Mouse (Mus musculus) heart, embryonic 13.5 days (tissue): ENCODE measurements around the gene Fmnl3. TPM values are rescaled to one million over a fixed set of nuclear protein-coding genes. Genes with fewer than 3 reads are reported as not detected.

Source experiments
- ATAC-seq: fragments of 200-750 bp; cut with Nextera tagmentation; 2 replicates; pipeline ENCODE4 v1.8.0; 2017; ENCODE audit warnings: moderate TSS enrichment; ENCODE audit not compliant: insufficient number of reproducible peaks, low FRiP score, low TSS enrichment; ENCODE audit errors: extremely low read depth
- H3K27ac ChIP-seq: fragments of 300-500 bp; sonication (generic); replicated peaks from 2 replicates; pipeline ENCODE4 v1.5.1; 2015; ENCODE audit warnings: moderate library complexity, mild to moderate bottlenecking, inconsistent platforms
- H3K27me3 ChIP-seq: fragments of 300-500 bp; sonication (generic); replicated peaks from 2 replicates; pipeline ENCODE4 v1.6.1; 2015; ENCODE audit warnings: mild to moderate bottlenecking, inconsistent platforms
- H3K36me3 ChIP-seq: fragments of 300-500 bp; sonication (generic); 2 replicates; pipeline ENCODE4 v1.6.1; 2015; ENCODE audit warnings: mild to moderate bottlenecking, inconsistent platforms
- H3K4me1 ChIP-seq: fragments of 300-500 bp; sonication (generic); 2 replicates; pipeline ENCODE4 v1.6.1; 2015; ENCODE audit warnings: inconsistent platforms
- H3K4me2 ChIP-seq: fragments of 300-500 bp; sonication (generic); 2 replicates; pipeline ENCODE4 v1.6.1; 2015; ENCODE audit warnings: inconsistent platforms, mild to moderate bottlenecking, moderate library complexity
- H3K4me3 ChIP-seq: fragments of 300-500 bp; sonication (generic); 2 replicates; pipeline ENCODE4 v1.5.1; 2015; ENCODE audit warnings: moderate library complexity, mild to moderate bottlenecking, inconsistent platforms
- H3K9ac ChIP-seq: fragments of 300-500 bp; sonication (generic); 2 replicates; pipeline ENCODE4 v1.6.1; 2015; ENCODE audit warnings: inconsistent platforms, mild to moderate bottlenecking, moderate library complexity
- H3K9me3 ChIP-seq: fragments of 300-500 bp; sonication (generic); 2 replicates; pipeline ENCODE4 v1.6.1; 2016; ENCODE audit warnings: inconsistent platforms
- WGBS: fragments of 180-500 bp; shearing (Covaris S2); methylation state at CpG from one replicate; pipeline ENCODE4 v1.1.7; 2015; ENCODE audit warnings: mixed read lengths; 5-methylcytosine and 5-hydroxymethylcytosine counted together
- polyA plus RNA-seq: library from polyadenylated mRNA; unstranded; fragments of >200 nt; fragmentation: Nextera tagmentation; extraction: Ambion mirVana; gene quantifications from 2 replicates; pipeline ENCODE4 v1.2.1, GENCODE M21; 2015

Gene Fmnl3
- 12.9 and 13.0 TPM in 2 replicates for polyA plus RNA-seq

GRCm38 (mm10) chr15:99370259-99370691, at the start of gene Fmnl3:
Fmnl3 (minus strand) TSS chr15:99370482.
- ATAC-seq, result peak; percentile 90

GRCm38 (mm10) chr15:99417692-99418271, 47.5 kb upstream of the Fmnl3 start:
- H3K9me3 ChIP-seq, result no peaks in the 10 kb centered on the region
- H3K27ac ChIP-seq, result peak overlapping the region; percentile 74
- no peak overlapping the region; the same call in 1 of the 2 replicates for H3K4me3 ChIP-seq
- ATAC-seq, result no peak
- H3K27me3 ChIP-seq, result no peaks in the 10 kb centered on the region
- 13% methylated on average over 17 of the region's 17 CpGs for WGBS
- H3K4me2 ChIP-seq, result peak overlapping the region; percentile 36
- peaks cover 45% of the 10 kb centered on the region for H3K4me1 ChIP-seq
- H3K36me3 ChIP-seq, result peaks cover 16% of the 10 kb centered on the region
- peak overlapping the region; percentile 59 for H3K9ac ChIP-seq

More at GRCm38 (mm10) chr15:99370259-99370691, at the start of gene Fmnl3:
- no peaks in the 10 kb centered on the region for H3K9me3 ChIP-seq
- WGBS, result under 1% methylated on average over 48 of the region's 48 CpGs
- peaks cover 21% of the 10 kb centered on the region for H3K4me1 ChIP-seq
- peak within 1 kb of the TSS; percentile 72 for H3K4me2 ChIP-seq
- peak within 1 kb of the TSS; percentile 98 for H3K9ac ChIP-seq
- peak within 1 kb of the TSS; percentile 89 for H3K27ac ChIP-seq
- H3K4me3 ChIP-seq, result peak within 1 kb of the TSS; percentile 76
- no peaks in the 10 kb centered on the region for H3K36me3 ChIP-seq
- peaks cover 3% of the 10 kb centered on the region; the same call in 1 of the 2 replicates for H3K27me3 ChIP-seq

- Histone ChIP-seq H3K27me3 (no peaks in the 10 kb centered on the region), H3K36me3 (peaks cover 8% of the 10 kb centered on the region), H3K4me2 (peak overlapping the region; percentile 44), H3K4me3 (no peak overlapping the region), H3K9ac (peak overlapping the region; percentile 62), H3K9me3 (no peaks in the 10 kb centered on the region), H3K27ac (no peak overlapping the region), H3K4me1 (peaks cover 45% of the 10 kb centered on the region)
- 21% methylated on average over 4 of the region's 4 CpGs for WGBS
- no peak for ATAC-seq
Measured at GRCm38 (mm10) chr15:99416957-99417356, 46.7 kb upstream of the Fmnl3 start.

- Histone ChIP-seq H3K4me2 (peak overlapping the region; percentile 44), H3K36me3 (peaks cover 2% of the 10 kb centered on the region; the same call in 1 of the 2 replicates), H3K9ac (peak overlapping the region; percentile 62), H3K9me3 (no peaks in the 10 kb centered on the region), H3K27ac (no peak overlapping the region), H3K4me1 (peaks cover 44% of the 10 kb centered on the region), H3K27me3 (no peaks in the 10 kb centered on the region), H3K4me3 (no peak overlapping the region)
- WGBS, result 12% methylated on average over 13 of the region's 13 CpGs
- no peak for ATAC-seq
Measured at GRCm38 (mm10) chr15:99416348-99416882, 46.1 kb upstream of the Fmnl3 start.

GRCm38 (mm10) chr15:99415793-99416192, 45.5 kb upstream of the Fmnl3 start:
- H3K4me2 ChIP-seq, result no peak overlapping the region
- 12% methylated on average over 2 of the region's 2 CpGs for WGBS

GRCm38 (mm10) chr15:99411747-99412146, 41.5 kb upstream of the Fmnl3 start:
- Histone ChIP-seq H3K9ac (no peak overlapping the region), H3K9me3 (no peaks in the 10 kb centered on the region), H3K27me3 (no peaks in the 10 kb centered on the region), H3K4me2 (peak overlapping the region; percentile 29), H3K27ac (0 out of 2 replicates have a peak overlapping the region, but pooled peaks have one; percentile 20), H3K4me1 (peaks cover 14% of the 10 kb centered on the region), H3K36me3 (peaks cover 41% of the 10 kb centered on the region), H3K4me3 (no peak overlapping the region)
- ATAC-seq, result no peak
- 50% methylated on average over 14 of the region's 14 CpGs for WGBS

More at GRCm38 (mm10) chr15:99415793-99416192, 45.5 kb upstream of the Fmnl3 start:
- ATAC-seq, result no peak
- H3K36me3 ChIP-seq, result 0 out of 2 replicates have a peak, but pooled peaks cover 2% of the 10 kb centered on the region
- no peak overlapping the region; the same call in 1 of the 2 replicates for H3K9ac ChIP-seq
- H3K4me3 ChIP-seq, result no peak overlapping the region
- H3K27me3 ChIP-seq, result no peaks in the 10 kb centered on the region
- H3K9me3 ChIP-seq, result no peaks in the 10 kb centered on the region
- H3K4me1 ChIP-seq, result peaks cover 40% of the 10 kb centered on the region
- H3K27ac ChIP-seq, result no peak overlapping the region

- Histone ChIP-seq H3K9me3 (no peaks in the 10 kb centered on the region), H3K4me3 (no peak overlapping the region), H3K27ac (no peak overlapping the region), H3K9ac (no peak overlapping the region), H3K4me2 (no peak overlapping the region), H3K36me3 (peaks cover 68% of the 10 kb centered on the region), H3K27me3 (no peaks in the 10 kb centered on the region), H3K4me1 (peaks cover 7% of the 10 kb centered on the region; the same call in 1 of the 2 replicates)
- WGBS, result 80% methylated on average over 9 of the region's 9 CpGs
- ATAC-seq, result no peak; the same call in 1 of the 2 replicates
Measured at GRCm38 (mm10) chr15:99408845-99409244, 38.6 kb upstream of the Fmnl3 start.

- H3K36me3 ChIP-seq, result peaks cover 85% of the 10 kb centered on the region
- H3K27me3 ChIP-seq, result no peaks in the 10 kb centered on the region
- H3K9me3 ChIP-seq, result no peaks in the 10 kb centered on the region
- WGBS, result 83% methylated on average over 15 of the region's 15 CpGs
- no peak overlapping the region for H3K4me2 ChIP-seq
- no peak overlapping the region for H3K27ac ChIP-seq
- no peak overlapping the region for H3K4me3 ChIP-seq
- ATAC-seq, result no peak
- no peak overlapping the region for H3K9ac ChIP-seq
- H3K4me1 ChIP-seq, result peaks cover 9% of the 10 kb centered on the region; the same call in 1 of the 2 replicates
Measured at GRCm38 (mm10) chr15:99406986-99407570, 36.8 kb upstream of the Fmnl3 start.

GRCm38 (mm10) chr15:99405150-99405549, 34.9 kb upstream of the Fmnl3 start:
- Histone ChIP-seq H3K4me2 (no peak overlapping the region), H3K36me3 (peaks cover 94% of the 10 kb centered on the region), H3K4me1 (peaks cover 12% of the 10 kb centered on the region), H3K9ac (no peak overlapping the region), H3K9me3 (no peaks in the 10 kb centered on the region), H3K4me3 (no peak overlapping the region), H3K27ac (no peak overlapping the region), H3K27me3 (no peaks in the 10 kb centered on the region)
- no peak for ATAC-seq
- 79% methylated on average over 9 of the region's 9 CpGs for WGBS

GRCm38 (mm10) chr15:99403159-99403889, 33.0 kb upstream of the Fmnl3 start:
- Histone ChIP-seq H3K27ac (no peak overlapping the region), H3K4me3 (no peak overlapping the region), H3K27me3 (no peaks in the 10 kb centered on the region), H3K36me3 (peaks cover 76% of the 10 kb centered on the region), H3K9me3 (no peaks in the 10 kb centered on the region), H3K4me1 (peaks cover 31% of the 10 kb centered on the region), H3K4me2 (no peak overlapping the region), H3K9ac (no peak overlapping the region)
- no peak for ATAC-seq
- WGBS, result 88% methylated on average over 12 of the region's 12 CpGs

GRCm38 (mm10) chr15:99400602-99401001, 30.3 kb upstream of the Fmnl3 start:
- Histone ChIP-seq H3K4me3 (no peak overlapping the region), H3K27ac (no peak overlapping the region), H3K9me3 (no peaks in the 10 kb centered on the region), H3K27me3 (no peaks in the 10 kb centered on the region), H3K36me3 (peaks cover 48% of the 10 kb centered on the region), H3K4me2 (no peak overlapping the region), H3K9ac (no peak overlapping the region), H3K4me1 (peaks cover 57% of the 10 kb centered on the region)
- WGBS, result 80% methylated on average over 6 of the region's 6 CpGs
- ATAC-seq, result no peak
